Mouse (Mus musculus): Measurements from ENCODE around the gene Hc.

Hc gene

GRCm38 (mm10) chr2:34976945-34977658, 84.1 kb downstream of the Hc start:
- no peak for DNase-seq (ENCODE audit: low spot score)

GRCm38 (mm10) chr2:34976447-34976846, 84.8 kb downstream of the Hc start:
- DNase-seq (ENCODE audit: low spot score) = no peak

- no peak for DNase-seq (ENCODE audit: low spot score)
Measured at GRCm38 (mm10) chr2:34973087-34973486, 88.2 kb downstream of the Hc start.

GRCm38 (mm10) chr2:34971080-34971888, 90.0 kb downstream of the Hc start:
- DNase-seq (ENCODE audit: low spot score) = no peak

GRCm38 (mm10) chr2:34970092-34970750, 91.0 kb downstream of the Hc start:
- DNase-seq (ENCODE audit: low spot score) = peak; percentile 39

GRCm38 (mm10) chr2:34969166-34969565, 92.1 kb downstream of the Hc start:
- no peak for DNase-seq (ENCODE audit: low spot score)

GRCm38 (mm10) chr2:34966243-34966934, 94.8 kb downstream of the Hc start:
- no peak for DNase-seq (ENCODE audit: low spot score)

GRCm38 (mm10) chr2:34965806-34966205, 95.4 kb downstream of the Hc start:
- no peak for DNase-seq (ENCODE audit: low spot score)

- DNase-seq (ENCODE audit: low spot score) = no peak
Measured at GRCm38 (mm10) chr2:34965293-34965692, 95.9 kb downstream of the Hc start.

- DNase-seq (ENCODE audit: low spot score) = no peak
Measured at GRCm38 (mm10) chr2:34964651-34965050, 96.6 kb downstream of the Hc start.

GRCm38 (mm10) chr2:34964230-34964629, 97.0 kb downstream of the Hc start:
- no peak for DNase-seq (ENCODE audit: low spot score)

GRCm38 (mm10) chr2:34963371-34963956, 97.8 kb downstream of the Hc start:
- no peak for DNase-seq (ENCODE audit: low spot score)

- no peak for DNase-seq (ENCODE audit: low spot score)
Measured at GRCm38 (mm10) chr2:34962893-34963292, 98.3 kb downstream of the Hc start.

GRCm38 (mm10) chr2:34962211-34962610, 99.0 kb downstream of the Hc start:
- no peak for DNase-seq (ENCODE audit: low spot score)

- DNase-seq (ENCODE audit: low spot score) = no peak
Measured at GRCm38 (mm10) chr2:34961481-34962036, 99.7 kb downstream of the Hc start, which contains the start of gene Traf1. Traf1 (minus strand) TSS chr2:34961772.

- no peak for DNase-seq (ENCODE audit: low spot score)
Measured at GRCm38 (mm10) chr2:34960966-34961365, 100.3 kb downstream of the Hc start.

GRCm38 (mm10) chr2:34960466-34960865, 100.8 kb downstream of the Hc start:
- DNase-seq (ENCODE audit: low spot score) = no peak

GRCm38 (mm10) chr2:34958582-34958981, 102.7 kb downstream of the Hc start:
- DNase-seq (ENCODE audit: low spot score) = no peak

- no peak for DNase-seq (ENCODE audit: low spot score)
Measured at GRCm38 (mm10) chr2:34958036-34958435, 103.2 kb downstream of the Hc start.

- DNase-seq (ENCODE audit: low spot score) = no peak
Measured at GRCm38 (mm10) chr2:34957405-34957804, 103.8 kb downstream of the Hc start.

- no peak for DNase-seq (ENCODE audit: low spot score)
Measured at GRCm38 (mm10) chr2:34956941-34957340, 104.3 kb downstream of the Hc start.
